Mouse (Mus musculus): ENCODE measurements around the gene Fam71b.

Gene Fam71b

GRCm38 (mm10) chr11:46435363-46435762, 39.0 kb downstream of the Fam71b start:
- no peak for DNase-seq

- DNase-seq, result peak; percentile 83 to 91
Observed at GRCm38 (mm10) chr11:46436760-46437458, 40.5 kb downstream of the Fam71b start, which contains the start of gene Med7. Med7 (plus strand) TSS chr11:46436925.

GRCm38 (mm10) chr11:46437459-46438000, 41.2 kb downstream of the Fam71b start:
- peak in 1 of 2 experiments; percentile 25 for DNase-seq

- DNase-seq, result no peak
Observed at GRCm38 (mm10) chr11:46439005-46439543, 42.7 kb downstream of the Fam71b start.

GRCm38 (mm10) chr11:46441774-46442173, 45.4 kb downstream of the Fam71b start:
- no peak for DNase-seq

- no peak for DNase-seq
Observed at GRCm38 (mm10) chr11:46443152-46443551, 46.8 kb downstream of the Fam71b start.

GRCm38 (mm10) chr11:46443979-46444378, 47.6 kb downstream of the Fam71b start:
- DNase-seq, result no peak

GRCm38 (mm10) chr11:46446150-46446549, 49.8 kb downstream of the Fam71b start:
- DNase-seq, result no peak

- DNase-seq, result peak in 1 of 2 experiments; percentile 19
Observed at GRCm38 (mm10) chr11:46447644-46448484, 51.5 kb downstream of the Fam71b start.

- DNase-seq, result no peak
Observed at GRCm38 (mm10) chr11:46449461-46450080, 53.2 kb downstream of the Fam71b start.

- DNase-seq, result no peak
Observed at GRCm38 (mm10) chr11:46454453-46455045, 58.2 kb downstream of the Fam71b start, which contains the start of gene Havcr2. Havcr2 (plus strand) TSS chr11:46454935.

All from spleen, adult 18-20 months (tissue).